Mouse (Mus musculus) CH12.LX (cell line): ENCODE data around the gene Idh1. TPM values are rescaled to one million over a fixed set of nuclear protein-coding genes. Genes with fewer than 3 reads are reported as not detected.

ENCODE experiments used
- DNase-seq: peaks from one replicate; pipeline ENCODE4 v3.0.0-alpha.2; 2013; ENCODE audit errors: extremely low read depth
- H3K27ac ChIP-seq: 2 replicates; pipeline ENCODE4 v1.5.1; 2012; ENCODE audit warnings: low read depth, mild to moderate bottlenecking, control low read depth, moderate library complexity; ENCODE audit not compliant: insufficient read depth
- H3K27me3 ChIP-seq: replicated peaks from 2 replicates; pipeline ENCODE3; 2012; ENCODE audit warnings: inconsistent platforms
- H3K36me3 ChIP-seq, 2 experiments: replicated peaks in 1 of 2; 2 replicates each; pipeline versions ENCODE3 to v1.6.1; 2012; ENCODE audit warnings: inconsistent platforms in 1 of 2, low read length in 1 of 2, mild to moderate bottlenecking in 1 of 2, mixed read lengths in 1 of 2, moderate library complexity in 1 of 2; ENCODE audit not compliant: control insufficient read depth in 1 of 2, insufficient read depth in 1 of 2
- H3K4me1 ChIP-seq, 2 experiments: 2 replicates each; pipeline ENCODE4 v1.6.1; 2012; ENCODE audit warnings: inconsistent platforms in 1 of 2, moderate library complexity in 1 of 2; ENCODE audit not compliant: insufficient read depth in 2 of 2, control insufficient read depth in 1 of 2
- H3K4me2 ChIP-seq: 2 replicates; pipeline ENCODE4 v1.6.1; 2012; ENCODE audit warnings: low read depth, mild to moderate bottlenecking, control low read depth; ENCODE audit not compliant: poor library complexity, insufficient read depth, severe bottlenecking
- H3K4me3 ChIP-seq, 3 experiments: fragments of 150-350 bp in 1 of 3; sonication (generic) in 1 of 3; replicated peaks in 1 of 3; 2 replicates each; pipeline versions ENCODE3 to v1.5.1; 2011 to 2012; ENCODE audit warnings: low read depth in 2 of 3, low read length in 2 of 3, mild to moderate bottlenecking in 2 of 3, moderate library complexity in 2 of 3, control low read depth in 1 of 3, improper control_type of control experiment in 1 of 3, inconsistent platforms in 1 of 3, mixed read lengths in 1 of 3; ENCODE audit not compliant: poor library complexity in 1 of 3
- H3K79me2 ChIP-seq: replicated peaks from 2 replicates; pipeline ENCODE4 v1.6.1; 2012; ENCODE audit warnings: mild to moderate bottlenecking, moderate library complexity; ENCODE audit not compliant: control insufficient read depth, poor library complexity, insufficient read depth, severe bottlenecking; ENCODE audit errors: extremely low read depth
- H3K9ac ChIP-seq: 2 replicates; pipeline ENCODE4 v1.6.1; 2012; ENCODE audit warnings: low read depth, mild to moderate bottlenecking, control low read depth, moderate library complexity; ENCODE audit not compliant: insufficient read depth
- H3K9me3 ChIP-seq: replicated peaks from 2 replicates; pipeline ENCODE3; 2012; ENCODE audit warnings: low read length, inconsistent platforms, mixed read lengths
- BHLHE40 ChIP-seq: IDR thresholded peaks from 2 replicates; pipeline ENCODE4 v1.6.1; 2011; ENCODE audit warnings: mild to moderate bottlenecking, low read depth, low read length, improper control_type of control experiment
- CHD1 ChIP-seq: IDR thresholded peaks from 2 replicates; pipeline ENCODE4 v1.6.1; 2012; ENCODE audit warnings: low read depth, low read length, improper control_type of control experiment, inconsistent platforms
- CHD2 ChIP-seq: IDR thresholded peaks from 2 replicates; pipeline ENCODE4 v1.6.1; 2011; ENCODE audit warnings: low read length, improper control_type of control experiment
- CTCF ChIP-seq, 2 experiments: IDR thresholded peaks in 1 of 2; conservative IDR thresholded peaks in 1 of 2; 2 replicates each; pipeline ENCODE4 v1.5.1; 2011 to 2012; ENCODE audit warnings: low read depth in 2 of 2, low read length in 2 of 2, improper control_type of control experiment in 1 of 2, inconsistent platforms in 1 of 2, mild to moderate bottlenecking in 1 of 2, moderate library complexity in 1 of 2
- E2F4 ChIP-seq: IDR thresholded peaks from 2 replicates; pipeline ENCODE4 v1.6.1; 2011; ENCODE audit warnings: low read depth, low read length, improper control_type of control experiment; ENCODE audit not compliant: insufficient replicate concordance
- ETS1 ChIP-seq: conservative IDR thresholded peaks from 2 replicates; pipeline ENCODE4 v1.6.1; 2012; ENCODE audit warnings: low read depth, mild to moderate bottlenecking, inconsistent platforms, low read length, improper control_type of control experiment, moderate library complexity
- GABPA ChIP-seq: IDR thresholded peaks from 2 replicates; pipeline ENCODE4 v1.6.1; 2012; ENCODE audit warnings: low read depth, low read length, improper control_type of control experiment, inconsistent platforms; ENCODE audit not compliant: insufficient replicate concordance
- JUN ChIP-seq: IDR thresholded peaks from 2 replicates; pipeline ENCODE4 v1.6.1; 2011; ENCODE audit warnings: low read depth, mild to moderate bottlenecking, low read length, improper control_type of control experiment, moderate library complexity; ENCODE audit not compliant: insufficient read depth
- JUND ChIP-seq: conservative IDR thresholded peaks from 2 replicates; pipeline ENCODE4 v1.6.1; 2011; ENCODE audit warnings: low read depth, low read length, improper control_type of control experiment
- KAT2A ChIP-seq: IDR thresholded peaks from 2 replicates; pipeline ENCODE4 v1.6.1; 2012; ENCODE audit warnings: low read length, improper control_type of control experiment, inconsistent platforms; ENCODE audit not compliant: insufficient replicate concordance
- MAFK ChIP-seq: IDR thresholded peaks from 2 replicates; pipeline ENCODE4 v1.6.1; 2011; ENCODE audit warnings: low read length, improper control_type of control experiment; ENCODE audit not compliant: insufficient replicate concordance
- MAX ChIP-seq: IDR thresholded peaks from 2 replicates; pipeline ENCODE4 v1.6.1; 2011; ENCODE audit warnings: low read length, improper control_type of control experiment
- MAZ ChIP-seq: IDR thresholded peaks from 2 replicates; pipeline ENCODE4 v1.6.1; 2012; ENCODE audit warnings: low read depth, mild to moderate bottlenecking, inconsistent platforms, low read length, improper control_type of control experiment, moderate library complexity
- MEF2A ChIP-seq: IDR thresholded peaks from 2 replicates; pipeline ENCODE4 v1.6.1; 2014; ENCODE audit warnings: low read depth, mild to moderate bottlenecking, inconsistent platforms, low read length, improper control_type of control experiment, borderline replicate concordance
- MXI1 ChIP-seq: IDR thresholded peaks from 2 replicates; pipeline ENCODE4 v1.6.1; 2011; ENCODE audit warnings: mild to moderate bottlenecking, low read depth, low read length, improper control_type of control experiment
- MYC ChIP-seq: IDR thresholded peaks from 2 replicates; pipeline ENCODE4 v1.6.1; 2011; ENCODE audit warnings: low read depth, mild to moderate bottlenecking, improper control_type of control experiment, low read length
- NRF1 ChIP-seq: IDR thresholded peaks from 2 replicates; pipeline ENCODE4 v1.6.1; 2014; ENCODE audit warnings: low read depth, mild to moderate bottlenecking, inconsistent platforms, low read length, improper control_type of control experiment, moderate library complexity
- PAX5 ChIP-seq: IDR thresholded peaks from 2 replicates; pipeline ENCODE4 v1.6.1; 2012; ENCODE audit warnings: low read length, inconsistent platforms, mixed read lengths
- RAD21 ChIP-seq: IDR thresholded peaks from 2 replicates; pipeline ENCODE4 v1.6.1; 2011; ENCODE audit warnings: low read depth, mild to moderate bottlenecking, low read length, improper control_type of control experiment, moderate library complexity
- RCOR1 ChIP-seq: conservative IDR thresholded peaks from 2 replicates; pipeline ENCODE4 v1.6.1; 2012; ENCODE audit warnings: low read depth, mild to moderate bottlenecking, inconsistent platforms, low read length, improper control_type of control experiment
- TBP ChIP-seq: conservative IDR thresholded peaks from 2 replicates; pipeline ENCODE4 v1.6.1; 2011; ENCODE audit warnings: low read depth, low read length, improper control_type of control experiment
- USF2 ChIP-seq: conservative IDR thresholded peaks from 2 replicates; pipeline ENCODE4 v1.6.1; 2011; ENCODE audit warnings: low read depth, low read length, improper control_type of control experiment
- ZKSCAN1 ChIP-seq: IDR thresholded peaks from 2 replicates; pipeline ENCODE4 v1.6.1; 2012; ENCODE audit warnings: low read depth, inconsistent platforms, low read length, improper control_type of control experiment, borderline replicate concordance
- ZNF384 ChIP-seq: IDR thresholded peaks from 2 replicates; pipeline ENCODE4 v1.6.1; 2012; ENCODE audit warnings: low read depth, low read length, improper control_type of control experiment, inconsistent platforms
- dilution Hi-C: fragments of 300-500 bp; cut with MboI; formaldehyde crosslinking; loops from 2 replicates; pipeline ENCODE4 v1.14.3; 2020; ENCODE audit warnings: low sequenced_read_pairs; ENCODE audit not compliant: extremely low pct_unique_long_range_greater_than_20kb, extremely low pct_ligation_motif_present
- in situ Hi-C: fragments of 300-500 bp; cut with MboI; formaldehyde crosslinking; loops from 3 replicates; pipeline ENCODE4 v1.14.3; 2019; ENCODE audit warnings: low sequenced_read_pairs, low pct_ligation_motif_present, low pct_unique_long_range_greater_than_20kb, mixed read lengths
- polyA plus RNA-seq: library from polyadenylated mRNA; unstranded; fragments of >175 nt; gene quantifications from 2 replicates; pipeline ENCODE4 v1.2.1, GENCODE M21; 2012; ENCODE audit warnings: low read depth; ENCODE audit not compliant: insufficient read length
- total RNA-seq, 2 experiments: library from RNA; depleted of rRNA; stranded (reverse); fragments of 300-350 nt in 1 of 2; fragments of >200 nt in 1 of 2; gene quantifications; 2 replicates each; pipeline ENCODE4 v1.2.3; 2012 to 2014

The Idh1 gene
- total and polyA plus RNA-seq, 3 experiments, result 9.3 to 23.4 (median 11.1) TPM

DNA sequence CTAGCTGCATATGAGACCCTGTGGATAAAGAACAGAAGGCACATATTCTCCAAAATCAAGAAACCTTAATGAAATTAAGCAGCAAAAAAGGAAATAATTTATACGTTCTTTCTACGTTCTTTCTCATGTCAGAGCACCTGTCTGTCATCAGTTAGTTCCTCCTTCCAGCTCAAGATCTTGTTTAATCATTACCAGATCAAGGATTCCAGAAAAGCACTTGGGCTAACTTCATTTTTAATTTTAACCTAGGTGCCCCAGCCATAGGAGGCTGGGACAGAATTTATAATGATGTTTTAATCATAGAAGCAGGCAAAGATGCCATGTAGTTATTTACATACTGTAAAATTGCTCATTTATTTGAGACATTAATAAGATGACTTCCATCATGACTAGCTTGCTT is 41.5 kb downstream of the Idh1 start:
- dilution Hi-C loops, result no loop called here
- TF ChIP-seq MAZ (no peak), CHD1 (no peak), MAFK (no peak), TBP (no peak), ZKSCAN1 (no peak), RAD21 (no peak), USF2 (no peak)
- H3K79me2 ChIP-seq, result no peaks in the 10 kb centered on the region
- in situ Hi-C loops, result no loop called here
- no peak overlapping the region for H3K4me2 ChIP-seq
- H3K27me3 ChIP-seq, result no peaks in the 10 kb centered on the region
- H3K36me3 ChIP-seq, result no peaks in the 10 kb centered on the region
- H3K4me1 ChIP-seq, result no peaks in the 10 kb centered on the region
- peaks cover 2% of the 10 kb centered on the region for H3K9me3 ChIP-seq
- H3K9ac ChIP-seq, result no peak overlapping the region
- no peak overlapping the region for H3K27ac ChIP-seq
- DNase-seq, result no peak
- no peak overlapping the region for H3K4me3 ChIP-seq

DNA sequence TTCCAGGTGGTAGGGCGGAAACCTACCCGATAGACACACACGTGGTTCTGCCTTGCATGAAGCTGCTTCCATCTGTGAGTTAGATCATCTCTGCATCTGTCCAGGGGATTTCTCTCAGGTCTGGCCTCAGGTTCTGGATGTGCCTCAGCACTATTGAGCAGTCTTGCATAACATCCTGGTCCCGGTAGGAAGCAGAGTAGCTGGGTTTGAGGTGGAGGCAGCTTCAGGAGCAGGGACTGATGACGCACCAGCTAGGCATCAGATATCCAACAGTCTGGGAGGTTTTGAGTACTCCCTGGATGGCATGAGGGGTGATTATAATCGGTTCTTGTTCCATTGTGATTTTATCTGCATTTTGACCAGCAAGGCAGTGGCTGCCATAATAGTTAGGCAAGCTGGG is 48.7 kb downstream of the Idh1 start:
- Histone ChIP-seq H3K9me3 (no peaks in the 10 kb centered on the region), H3K4me3 (no peak overlapping the region), H3K79me2 (no peaks in the 10 kb centered on the region), H3K27me3 (no peaks in the 10 kb centered on the region), H3K9ac (no peak overlapping the region), H3K4me2 (no peak overlapping the region), H3K4me1 (no peaks in the 10 kb centered on the region), H3K27ac (no peak overlapping the region), H3K36me3 (no peaks in the 10 kb centered on the region)
- DNase-seq, result no peak
- TF ChIP-seq E2F4 (no peak), CHD2 (no peak), NRF1 (no peak), GABPA (no peak), MAFK (no peak), CTCF (conservative IDR thresholded peaks at IDR 0.05 in 1 of 2, IDR thresholded peaks at IDR 0.05 in 1 of 2; ENCODE audit: low read depth in 2 of 2, low read length in 2 of 2) (no peak), ZNF384 (no peak), BHLHE40 (no peak), RCOR1 (no peak), MXI1 (no peak), KAT2A (no peak), MAX (no peak), MYC (no peak), PAX5 (no peak), JUN (no peak), MEF2A (no peak), ETS1 (no peak), JUND (no peak)
- in situ Hi-C loops (no loop called here), dilution Hi-C loops (no loop called here)
